Mouse (Mus musculus) liver, embryonic 14.5 days (tissue): ENCODE data around the gene Spns3. TPM values are rescaled to one million over a fixed set of nuclear protein-coding genes. Genes with fewer than 3 reads are reported as not detected.

Experiments
- ATAC-seq: fragments of 200-750 bp; cut with Nextera tagmentation; 2 replicates; pipeline ENCODE4 v1.8.0; 2017; ENCODE audit warnings: moderate number of reproducible peaks, mild to moderate bottlenecking, moderate library complexity; ENCODE audit not compliant: insufficient read depth
- DNase-seq, 3 experiments: peaks; one replicate each; pipeline ENCODE4 v3.0.0-alpha.2; 2012 to 2013; ENCODE audit warnings: low read depth in 3 of 3, low spot score in 3 of 3
- H3K27ac ChIP-seq: fragments of 300-500 bp; sonication (generic); 2 replicates; pipeline ENCODE4 v1.5.1; 2014; ENCODE audit warnings: moderate library complexity, mild to moderate bottlenecking, control low read depth, inconsistent platforms
- H3K27me3 ChIP-seq: fragments of 300-500 bp; sonication (generic); 2 replicates; pipeline ENCODE4 v1.6.1; 2014; ENCODE audit warnings: mild to moderate bottlenecking, low read length, moderate library complexity; ENCODE audit not compliant: control insufficient read depth, insufficient read depth
- H3K36me3 ChIP-seq: fragments of 300-500 bp; sonication (generic); replicated peaks from 2 replicates; pipeline ENCODE4 v1.6.1; 2014; ENCODE audit warnings: low read depth; ENCODE audit not compliant: control insufficient read depth, insufficient read depth
- H3K4me1 ChIP-seq, 2 experiments: fragments of 200-500 bp in 1 of 2; fragments of 300-500 bp in 1 of 2; sonication (generic) in 1 of 2; replicated peaks; 2 replicates each; pipeline ENCODE4 v1.6.1; 2012 to 2014; ENCODE audit warnings: antibody characterized with exemption in 1 of 2, inconsistent platforms in 1 of 2, low read length in 1 of 2; ENCODE audit not compliant: control insufficient read depth in 2 of 2, insufficient read depth in 2 of 2
- H3K4me2 ChIP-seq: fragments of 300-500 bp; sonication (generic); 2 replicates; pipeline ENCODE4 v1.6.1; 2014; ENCODE audit warnings: low read depth, mild to moderate bottlenecking, control low read depth, moderate library complexity
- H3K4me3 ChIP-seq, 2 experiments: fragments of 200-500 bp in 1 of 2; fragments of 300-500 bp in 1 of 2; sonication (generic) in 1 of 2; 2 replicates each; pipeline ENCODE4 v1.5.1; 2012 to 2014; ENCODE audit warnings: low read depth in 2 of 2, low read length in 2 of 2, mild to moderate bottlenecking in 2 of 2, control low read depth in 1 of 2, inconsistent platforms in 1 of 2, moderate library complexity in 1 of 2; ENCODE audit not compliant: insufficient read depth in 1 of 2
- H3K9ac ChIP-seq: fragments of 300-500 bp; sonication (generic); replicated peaks from 2 replicates; pipeline ENCODE4 v1.6.1; 2014; ENCODE audit warnings: mild to moderate bottlenecking, control low read depth, moderate library complexity
- H3K9me3 ChIP-seq: fragments of 300-500 bp; sonication (generic); 2 replicates; pipeline ENCODE4 v1.6.1; 2016; ENCODE audit warnings: low read length, mixed read lengths; ENCODE audit not compliant: control insufficient read depth
- CTCF ChIP-seq: IDR thresholded peaks from 2 replicates; pipeline ENCODE4 v1.5.1; 2016; ENCODE audit warnings: antibody characterized with exemption, low read depth, control low read depth
- EP300 ChIP-seq: IDR thresholded peaks from 2 replicates; pipeline ENCODE4 v1.6.1; 2016; ENCODE audit warnings: antibody characterized with exemption, low read depth
- WGBS: fragments of 180-500 bp; shearing (Covaris S2); extraction: QIAGEN DNeasy Blood & Tissue Kit; methylation state at CpG from one replicate; pipeline ENCODE4 v1.1.7; 2014; ENCODE audit not compliant: insufficient replicate concordance; 5-methylcytosine and 5-hydroxymethylcytosine counted together
- polyA plus RNA-seq, 2 experiments: library from polyadenylated mRNA; depleted of rRNA in 1 of 2; stranded (reverse) in 1 of 2; unstranded in 1 of 2; fragments of >200 nt; fragmentation: Nextera tagmentation in 1 of 2; extraction: Ambion mirVana in 1 of 2; gene quantifications; 2 replicates each; pipeline versions ENCODE4 v1.2.1 to v1.2.3; 2012 to 2014

Spns3 gene
- polyA plus RNA-seq, 2 experiments: 1.3 TPM

DNA sequence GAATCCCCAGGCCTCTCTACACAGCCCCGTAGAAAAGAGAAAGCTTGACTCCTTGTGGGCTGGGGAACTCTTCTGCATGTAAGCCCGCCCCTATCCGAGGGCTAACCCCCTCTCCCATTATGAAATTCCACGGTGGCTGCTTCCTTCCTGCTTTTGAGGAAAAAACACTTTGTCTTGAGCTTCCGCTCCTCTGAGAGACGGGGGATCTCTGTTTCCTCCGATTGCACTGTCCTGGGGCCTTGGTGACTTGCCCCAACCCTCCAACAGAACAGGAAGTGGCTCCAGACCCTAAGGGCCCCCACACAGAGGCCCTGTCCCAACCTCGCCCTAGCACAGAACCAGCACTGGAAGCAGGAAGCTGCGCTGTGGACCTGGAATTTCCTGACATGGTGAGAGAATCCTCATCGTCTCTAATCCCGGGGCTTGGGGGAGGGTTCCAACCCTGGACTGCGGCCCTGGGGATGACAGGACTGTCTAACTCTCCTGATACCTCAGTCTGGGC, 92.3 kb downstream of the Spns3 start:
- H3K9me3 ChIP-seq: no peaks in the 10 kb centered on the region
- peaks cover 0 to 18% of the 10 kb centered on the region in 2 experiments; a peak in 3 of 4 replicates for H3K4me1 ChIP-seq
- no peak overlapping the region; the same call in 1 of the 2 replicates for H3K4me2 ChIP-seq
- no peak overlapping the region for H3K4me3 ChIP-seq
- ATAC-seq: peak; percentile 69
- no peak for DNase-seq
- H3K9ac ChIP-seq: no peak overlapping the region; the same call in 1 of the 2 replicates
- H3K27ac ChIP-seq: peak overlapping the region; percentile 9; the same call in 1 of the 2 replicates
- no peak for TF ChIP-seq CTCF
- TF ChIP-seq EP300: no peak
- H3K36me3 ChIP-seq: no peaks in the 10 kb centered on the region; the same call in 1 of the 2 replicates
- 49% methylated on average over 12 of the region's 12 CpGs for WGBS
- H3K27me3 ChIP-seq: no peaks in the 10 kb centered on the region

DNA sequence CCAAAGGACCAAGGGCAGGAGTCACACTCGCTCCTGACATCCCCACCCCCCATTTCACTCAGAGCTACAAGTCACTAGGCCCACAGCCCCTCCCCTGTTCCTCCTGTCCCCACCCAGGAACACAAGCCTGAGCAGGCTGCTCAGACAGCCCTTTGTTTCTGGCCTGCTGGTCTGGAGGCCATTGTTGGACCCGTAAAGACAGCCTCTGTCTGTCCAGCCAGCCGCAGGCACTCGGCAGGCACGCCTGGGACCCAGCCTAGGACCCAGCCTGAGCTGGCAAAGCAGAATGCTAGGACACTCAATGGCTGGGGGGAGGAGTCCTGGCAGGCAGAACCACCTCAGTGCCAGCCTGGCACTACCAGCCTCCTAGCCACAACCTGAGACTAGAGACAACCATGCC, 94.6 kb downstream of the Spns3 start:
- H3K27me3 ChIP-seq: no peaks in the 10 kb centered on the region
- H3K4me1 ChIP-seq: peaks cover 0 to 18% of the 10 kb centered on the region in 2 experiments; a peak in 3 of 4 replicates
- DNase-seq: no peak
- no peak overlapping the region for H3K27ac ChIP-seq
- H3K9me3 ChIP-seq: no peaks in the 10 kb centered on the region
- ATAC-seq: no peak
- no peak for TF ChIP-seq CTCF
- TF ChIP-seq EP300: no peak
- H3K9ac ChIP-seq: no peak overlapping the region
- H3K4me2 ChIP-seq: no peak overlapping the region
- H3K4me3 ChIP-seq: no peak overlapping the region
- peaks cover 12% of the 10 kb centered on the region for H3K36me3 ChIP-seq
- 81% methylated on average over 5 of the region's 5 CpGs for WGBS

DNA sequence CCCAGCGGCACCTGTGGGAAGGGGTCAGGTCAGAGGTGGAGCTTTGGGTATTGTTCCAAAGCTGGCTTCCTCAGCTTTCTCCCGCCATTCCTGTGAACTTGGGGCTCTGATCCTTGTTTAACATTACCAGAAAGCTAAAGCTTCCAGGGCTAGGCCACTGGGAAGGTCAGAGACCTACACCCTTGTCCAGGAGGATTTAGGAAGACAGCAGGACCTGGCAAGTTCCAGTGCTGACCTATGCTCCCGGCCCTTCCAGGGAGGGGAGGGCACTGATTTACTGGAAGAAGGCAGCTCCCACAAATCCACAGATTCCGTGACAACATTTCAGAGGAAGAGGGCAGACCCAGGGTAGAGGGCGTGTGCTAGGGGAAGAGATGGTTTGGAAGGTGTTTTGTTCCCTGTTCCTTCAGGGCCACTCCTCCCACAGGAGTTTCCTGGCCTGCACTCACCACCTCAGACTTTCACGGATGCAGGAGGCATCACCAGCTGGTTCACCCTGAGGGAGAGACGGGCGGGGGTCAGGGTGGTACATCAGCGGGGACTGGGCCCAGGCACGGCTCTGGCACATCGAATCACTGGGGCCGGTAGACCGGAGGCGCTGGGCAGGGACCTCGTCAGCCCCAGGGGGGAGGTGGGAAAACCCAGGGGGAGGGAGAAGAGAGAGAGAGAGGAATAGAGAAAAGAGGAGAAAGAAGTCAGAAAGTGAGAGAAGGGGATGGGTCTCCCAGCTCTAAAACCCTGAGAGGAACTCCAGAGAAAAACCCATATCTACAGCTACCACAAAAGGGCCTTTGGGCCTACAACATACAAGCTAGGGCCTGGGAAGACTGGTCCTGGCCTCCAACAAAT, 97.0 kb downstream of the Spns3 start:
- no peak for TF ChIP-seq EP300
- no peak for TF ChIP-seq CTCF
- Histone ChIP-seq H3K27me3 (no peaks in the 10 kb centered on the region), H3K36me3 (peaks cover 36% of the 10 kb centered on the region), H3K9ac (no peak overlapping the region), H3K4me1 (peaks cover 0 to 5% of the 10 kb centered on the region in 2 experiments; a peak in 1 of 4 replicates), H3K9me3 (no peaks in the 10 kb centered on the region), H3K4me3 (no peak overlapping the region), H3K4me2 (no peak overlapping the region), H3K27ac (no peak overlapping the region)
- DNase-seq (no peak), ATAC-seq (no peak)
- WGBS: 71% methylated on average over 15 of the region's 15 CpGs

DNA sequence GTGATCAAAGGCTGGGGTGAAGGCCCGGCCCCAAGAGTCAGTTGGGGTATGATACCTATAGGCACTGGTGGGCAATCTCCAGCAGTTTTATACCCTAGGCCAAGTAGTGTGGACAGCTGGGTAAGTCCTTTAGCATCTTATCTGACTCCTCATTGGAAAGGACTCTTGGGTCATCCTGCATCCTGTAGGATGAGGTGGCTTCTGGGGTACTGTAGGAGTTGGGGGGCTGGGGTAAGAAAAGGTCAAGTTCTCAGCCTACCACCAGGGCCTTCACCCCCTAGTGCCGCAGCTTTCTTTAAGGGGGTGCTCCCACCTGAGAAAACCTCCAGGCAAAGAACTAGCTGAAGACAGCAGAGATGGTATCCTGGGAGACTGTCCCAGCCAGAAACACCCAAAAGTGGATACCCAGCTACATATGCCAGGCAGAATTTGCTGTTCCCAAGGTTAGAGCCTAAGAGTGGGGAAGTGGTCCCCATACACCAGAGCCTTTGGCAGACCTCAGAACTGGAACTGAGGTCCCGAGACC, 98.1 kb downstream of the Spns3 start:
- Histone ChIP-seq H3K9me3 (no peaks in the 10 kb centered on the region), H3K4me3 (no peak overlapping the region), H3K27me3 (no peaks in the 10 kb centered on the region), H3K4me2 (no peak overlapping the region), H3K27ac (no peak overlapping the region), H3K4me1 (no peaks in the 10 kb centered on the region), H3K36me3 (peaks cover 47% of the 10 kb centered on the region), H3K9ac (no peak overlapping the region)
- ATAC-seq: no peak
- 58% methylated on average over 3 of the region's 3 CpGs for WGBS
- no peak for DNase-seq
- TF ChIP-seq EP300 (no peak), CTCF (no peak)

DNA sequence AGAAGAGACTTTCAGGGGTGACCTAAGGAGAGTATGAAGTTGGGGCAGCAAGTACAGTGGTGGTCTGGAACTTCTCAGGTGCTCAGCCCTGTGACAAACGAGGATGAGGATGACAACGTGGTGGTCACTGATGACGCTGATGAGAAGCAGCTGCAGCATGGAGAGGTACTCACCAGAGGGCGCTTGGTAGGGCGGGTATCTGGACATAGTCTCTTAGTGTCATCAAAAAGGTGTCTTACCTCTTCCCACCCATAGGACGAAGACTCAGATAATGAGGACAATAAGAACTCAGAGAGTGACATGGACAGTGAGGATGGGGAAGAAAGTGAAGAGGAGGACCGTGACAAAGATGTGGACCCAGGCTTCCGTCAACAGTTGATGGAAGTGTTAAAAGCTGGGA, 102.8 kb downstream of the Spns3 start:
- H3K27ac ChIP-seq: no peak overlapping the region
- H3K4me3 ChIP-seq: no peak overlapping the region
- H3K9me3 ChIP-seq: no peaks in the 10 kb centered on the region
- H3K36me3 ChIP-seq: peaks cover 90% of the 10 kb centered on the region
- peaks cover 0 to 2% of the 10 kb centered on the region in 2 experiments; a peak in 3 of 4 replicates for H3K4me1 ChIP-seq
- WGBS: 64% methylated on average over 8 of the region's 8 CpGs
- H3K27me3 ChIP-seq: no peaks in the 10 kb centered on the region
- H3K9ac ChIP-seq: no peak overlapping the region
- DNase-seq: no peak
- no peak for ATAC-seq
- H3K4me2 ChIP-seq: no peak overlapping the region
- TF ChIP-seq CTCF (peak; percentile 36), EP300 (no peak)
